Mouse (Mus musculus) c-Kit-positive CD71-negative TER-119-negative erythroid progenitor cells, embryonic 14.5 days (primary cell): ENCODE data around the gene Irgc1.
A peak's percentile ranks its signal among the peaks of the same experiment; 100 is the strongest.

Source experiments
- DNase-seq: peaks from one replicate; pipeline ENCODE4 v3.0.0-alpha.2; 2013; ENCODE audit warnings: low read depth

Irgc1 gene

DNA sequence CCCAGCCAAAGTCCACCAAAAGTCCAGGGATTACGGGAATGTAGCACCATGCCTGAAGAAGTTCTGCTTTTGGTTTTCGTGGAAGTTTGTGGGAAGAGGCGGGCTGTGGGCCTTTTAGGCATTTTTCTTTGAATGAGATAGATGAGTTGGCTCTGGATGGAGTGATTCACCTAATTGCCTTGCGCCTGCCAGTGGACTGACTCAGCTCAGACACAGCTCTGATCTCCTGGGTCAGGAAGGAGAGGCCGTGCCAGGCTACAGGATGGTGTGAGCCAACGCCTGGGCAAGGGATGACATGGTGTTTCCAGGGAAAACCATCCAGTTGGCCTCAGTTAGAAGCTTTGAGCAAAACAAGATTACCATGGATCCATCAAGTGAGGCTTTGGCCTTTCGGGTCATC, 18.3 kb upstream of the Irgc1 start:
- no peak for DNase-seq

- no peak for DNase-seq
These were observed 17.0 kb upstream of the Irgc1 start for GRCm38 (mm10) chr7:24469126-24469525.

DNA sequence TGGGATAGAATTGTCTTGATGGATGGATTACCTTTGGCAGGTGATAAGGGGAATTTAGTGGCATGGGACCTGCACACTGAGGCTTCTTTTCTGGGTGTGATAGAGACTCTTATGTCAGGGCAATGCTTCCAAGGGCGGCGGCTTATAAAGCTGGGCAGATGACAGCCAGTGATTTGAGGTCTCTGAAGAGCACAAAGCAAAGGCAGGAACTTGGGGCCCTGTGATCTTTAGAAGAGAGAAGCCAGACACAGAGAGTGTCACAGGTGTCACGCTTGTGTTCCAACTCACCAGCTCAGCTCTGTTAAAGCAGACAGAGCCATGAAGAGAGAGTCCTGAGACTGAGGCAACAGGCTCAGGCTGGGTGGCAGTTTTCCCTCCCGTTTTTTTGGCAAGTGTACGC, 15.8 kb upstream of the Irgc1 start:
- no peak for DNase-seq

- no peak for DNase-seq
These were observed 14.7 kb upstream of the Irgc1 start for GRCm38 (mm10) chr7:24466835-24467234.

GRCm38 (mm10) chr7:24462388-24463319, 10.6 kb upstream of the Irgc1 start, which contains the start of gene Plaur:
Gene Plaur, plus strand, starts transcription at chr7:24462484.
- no peak for DNase-seq

DNA sequence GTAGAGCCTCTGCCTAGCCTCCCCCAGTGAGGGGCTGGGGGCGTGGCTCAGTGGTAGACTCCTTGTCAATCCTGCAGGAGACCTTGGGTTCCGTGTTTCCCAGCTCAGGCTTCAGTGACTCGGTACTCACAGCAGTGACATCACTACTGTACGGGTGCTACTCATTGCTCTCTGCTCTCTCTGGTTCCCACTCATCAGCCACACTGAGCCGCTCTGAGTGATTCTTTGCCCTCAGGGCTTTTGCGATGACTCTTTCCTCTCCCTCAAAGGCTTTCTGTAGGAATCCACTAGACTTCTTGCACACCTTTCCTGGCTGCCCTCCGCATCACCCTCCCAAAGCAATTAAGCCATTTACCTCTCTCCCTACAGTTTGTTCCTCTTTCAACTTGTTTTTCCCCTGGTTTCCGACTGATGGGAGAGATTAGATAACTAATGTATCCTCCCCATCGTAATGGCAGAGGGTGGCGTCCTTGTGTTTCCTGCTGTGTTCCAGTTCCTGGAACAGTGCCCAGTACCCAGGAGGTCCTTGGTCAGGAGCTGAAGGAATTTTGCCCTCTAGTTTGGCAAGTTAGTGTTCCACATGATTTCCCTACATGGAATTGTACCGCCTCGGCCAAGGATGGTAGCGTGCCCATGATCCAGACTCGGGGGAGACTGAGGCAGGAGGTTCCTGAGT, 9.4 kb upstream of the Irgc1 start:
- no peak for DNase-seq

DNA sequence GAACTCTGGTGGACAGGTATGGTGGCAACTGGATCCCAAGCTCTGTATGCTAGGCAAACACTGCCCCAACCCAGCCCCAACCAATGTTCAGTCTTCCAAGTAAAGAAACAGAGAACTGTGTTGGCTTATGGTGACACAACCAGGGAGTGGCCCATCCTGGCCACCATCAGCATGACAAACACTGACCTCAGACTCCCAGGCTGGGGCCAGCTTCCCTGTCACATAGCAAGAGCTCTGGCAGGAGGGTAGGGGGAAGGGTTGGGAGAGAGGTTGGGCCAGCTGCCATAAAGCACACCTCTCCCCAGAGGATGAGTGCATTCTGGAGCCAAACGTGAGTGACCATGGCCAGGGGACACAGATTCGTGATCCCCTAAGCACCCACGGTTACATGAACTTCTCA, 7.7 kb upstream of the Irgc1 start:
- no peak for DNase-seq

DNA sequence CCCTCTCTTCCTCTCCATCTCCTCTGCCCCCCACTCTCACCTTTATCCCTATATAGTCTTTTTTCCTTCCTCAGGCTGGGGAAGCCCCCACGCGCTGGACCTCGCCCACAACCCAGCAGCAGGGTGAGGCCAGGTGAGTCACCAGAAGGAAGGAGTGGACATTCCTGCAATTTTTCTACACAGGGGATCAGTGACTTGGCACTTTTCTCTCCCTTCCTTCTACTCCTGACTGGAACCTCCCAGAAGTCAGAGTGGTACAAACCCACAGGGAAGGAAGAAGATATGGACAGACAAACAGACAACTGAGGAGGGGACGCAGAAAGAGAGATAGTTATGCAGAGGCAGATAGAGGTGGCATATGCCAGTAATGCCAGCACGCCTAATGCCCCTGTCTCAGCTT, 7.3 kb upstream of the Irgc1 start:
- no peak for DNase-seq

DNA sequence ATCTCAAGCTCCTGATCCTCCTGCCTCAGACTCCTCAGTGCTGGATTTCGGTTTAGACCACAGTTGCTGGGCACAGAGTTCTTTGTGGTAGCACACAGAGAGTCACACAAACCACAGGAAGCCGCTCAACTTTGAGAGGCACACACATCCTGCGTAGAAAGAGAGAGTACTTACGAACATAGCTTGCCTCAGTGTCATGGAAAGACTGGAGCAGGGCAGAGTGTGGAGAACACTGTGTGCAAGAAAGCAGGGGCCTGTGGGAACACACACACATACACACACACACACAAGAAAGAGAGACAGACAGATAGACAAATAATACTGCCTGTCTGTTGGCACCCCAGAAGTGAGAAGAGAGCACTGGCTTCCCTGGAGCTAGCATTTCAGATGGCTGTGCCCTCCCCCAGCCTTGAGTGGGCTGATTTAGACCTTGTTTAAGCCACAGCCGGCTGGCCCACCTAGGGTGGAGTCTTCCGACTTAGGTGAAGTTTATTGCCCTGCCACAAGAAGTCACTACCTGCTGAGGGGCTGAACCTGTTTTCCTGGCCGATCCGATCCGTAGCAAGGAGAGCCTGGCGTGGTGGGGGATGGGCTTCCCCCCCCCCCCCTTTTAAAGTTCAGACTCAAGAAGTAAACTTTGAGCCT, 5.8 kb upstream of the Irgc1 start:
- no peak for DNase-seq

DNA sequence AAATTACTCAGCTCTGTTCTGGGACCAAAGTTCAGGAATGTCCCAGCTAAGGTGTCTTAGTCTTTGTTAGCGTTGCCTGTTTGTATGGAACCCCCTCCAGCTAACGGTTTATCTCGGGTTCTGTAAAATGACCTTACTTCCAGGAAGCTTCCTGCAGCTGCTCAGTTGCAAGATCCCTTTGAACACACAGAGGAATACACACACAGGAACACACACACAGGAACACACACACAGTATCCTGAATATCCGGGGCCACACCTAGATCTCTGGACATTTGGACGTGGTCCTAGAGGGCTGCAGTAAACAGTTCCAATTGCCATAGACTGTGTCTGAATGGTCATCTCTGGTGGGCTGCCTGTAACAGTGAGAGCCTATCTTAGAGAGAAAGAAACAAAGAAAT, 3.6 kb upstream of the Irgc1 start:
- no peak for DNase-seq

GRCm38 (mm10) chr7:24454199-24454598, 2.1 kb upstream of the Irgc1 start:
- DNase-seq, result no peak

DNA sequence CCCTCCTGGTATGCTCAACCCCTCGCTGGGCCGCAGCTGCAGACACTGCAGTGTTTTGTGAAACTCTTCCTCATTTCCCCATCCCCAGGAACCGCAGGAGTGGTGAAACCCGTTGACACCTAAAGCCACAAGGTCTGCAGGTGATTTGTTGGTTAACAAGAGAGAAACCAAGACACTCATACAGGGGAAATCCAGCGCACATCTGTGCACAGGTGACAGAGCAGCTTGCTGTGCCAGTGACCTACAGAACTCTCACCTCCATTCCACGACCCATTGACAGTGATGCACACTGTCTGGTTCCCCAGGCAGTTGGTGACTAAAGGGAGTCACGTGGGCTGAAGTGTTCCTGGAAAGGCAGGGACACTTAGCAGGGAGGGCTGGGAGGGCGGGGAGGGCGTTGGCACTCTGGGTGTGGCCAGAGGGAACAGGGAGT, 1.5 kb downstream of the Irgc1 start:
- no peak for DNase-seq

DNA sequence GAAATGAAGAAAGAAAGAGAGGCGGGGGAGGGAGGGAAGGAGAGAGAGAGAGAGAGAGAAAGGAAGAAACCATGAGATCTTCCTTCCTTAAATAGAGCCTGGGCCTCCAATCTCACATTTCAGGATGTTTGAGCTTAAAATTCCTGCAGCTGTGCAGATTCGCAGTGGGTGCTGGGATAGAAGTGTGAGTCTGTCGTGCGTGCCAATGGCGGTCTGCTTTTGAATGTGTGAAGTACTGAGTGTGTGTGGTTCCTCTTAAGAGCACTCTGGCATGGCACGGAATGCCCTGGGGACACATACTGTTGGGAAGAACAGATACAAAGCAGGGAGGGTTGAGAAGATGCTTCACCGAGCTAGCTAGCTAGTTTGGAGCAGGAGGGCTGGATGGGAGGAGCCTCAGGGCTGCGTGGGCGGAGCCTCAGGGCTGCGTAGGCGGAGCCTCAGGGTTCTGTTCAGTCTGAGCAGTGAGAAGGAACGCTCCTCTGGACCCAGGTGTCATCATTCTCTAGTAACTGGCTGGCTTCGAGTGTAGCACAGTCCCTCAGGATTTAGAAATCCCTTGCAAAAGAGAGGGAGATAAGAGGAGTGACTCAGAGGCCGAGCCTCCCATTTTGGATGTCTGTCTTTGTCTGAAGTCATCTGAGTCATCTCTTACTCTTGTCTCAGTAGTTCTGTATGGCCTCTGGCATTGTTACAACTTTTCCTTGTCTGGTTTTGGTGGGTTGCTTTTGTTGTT, 3.1 kb downstream of the Irgc1 start:
- no peak for DNase-seq

DNA sequence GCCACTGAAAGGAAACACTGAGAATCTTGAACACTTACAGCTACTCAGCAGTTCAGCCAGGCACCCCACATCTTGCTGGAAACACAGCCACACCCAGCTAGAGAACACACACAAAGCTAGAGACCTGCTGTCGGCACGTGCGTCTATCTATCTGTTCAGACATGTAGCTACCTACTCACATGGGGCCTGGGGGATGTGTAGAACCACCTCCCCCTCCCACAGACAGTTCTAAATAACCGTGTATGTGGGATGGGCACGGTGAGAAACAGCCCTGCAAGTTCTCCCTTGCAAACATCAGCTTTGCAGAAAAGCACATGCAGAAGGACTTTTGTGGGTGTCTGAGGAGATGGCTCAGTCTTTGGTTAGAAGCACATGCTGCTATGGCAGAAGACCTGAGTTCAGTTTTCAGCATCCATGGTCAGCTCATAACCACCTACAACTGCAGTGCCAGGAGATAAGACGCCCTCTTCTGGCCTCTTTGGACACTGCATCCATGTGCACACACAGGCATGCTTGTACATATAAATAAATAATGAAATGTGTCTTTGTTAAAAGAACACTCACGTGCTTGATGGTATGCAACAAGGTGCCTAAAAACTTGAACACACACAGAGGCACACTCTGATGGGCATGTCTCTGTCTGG, 5.3 kb downstream of the Irgc1 start:
- no peak for DNase-seq

- no peak for DNase-seq
These were observed 6.7 kb downstream of the Irgc1 start for GRCm38 (mm10) chr7:24445266-24445926.

DNA sequence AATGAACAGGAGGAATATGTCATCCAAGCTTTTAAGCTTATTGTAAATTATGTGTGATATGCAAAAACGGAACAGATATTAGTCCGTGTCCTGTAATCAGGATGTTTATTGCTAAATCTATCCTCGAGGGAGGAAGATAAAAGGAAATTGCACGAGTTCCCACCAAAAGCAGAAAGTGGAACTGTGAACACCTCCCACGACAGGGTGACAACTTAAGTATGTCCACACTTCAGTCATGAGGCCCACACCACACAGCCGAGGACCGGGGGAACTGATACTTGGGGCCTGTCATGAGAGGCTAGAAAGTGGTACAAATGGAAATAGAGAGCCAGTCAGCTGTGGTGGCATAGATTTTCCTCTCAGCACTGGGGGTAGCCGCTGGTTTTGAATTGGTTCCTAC, 9.8 kb downstream of the Irgc1 start:
- no peak for DNase-seq

DNA sequence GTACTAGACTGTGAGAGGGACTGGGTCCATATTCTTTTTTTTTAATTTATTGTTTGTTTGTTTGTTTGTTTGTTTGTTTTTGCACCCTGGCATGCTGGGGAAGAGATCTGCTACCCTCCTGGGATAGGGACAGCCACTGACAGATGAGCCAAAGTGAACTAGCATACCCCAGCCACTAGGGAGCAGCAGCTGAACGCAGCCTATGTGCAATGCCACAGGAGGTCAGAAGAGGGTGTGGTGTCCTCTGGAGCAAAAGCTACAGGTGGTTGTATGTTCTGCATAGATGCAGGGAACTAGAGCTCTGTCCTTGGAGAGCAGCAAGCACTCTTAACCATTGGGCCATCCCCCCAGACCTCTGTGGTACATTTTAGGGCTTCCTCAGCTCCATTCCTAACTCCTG, 10.3 kb downstream of the Irgc1 start:
- DNase-seq, result peak; percentile 78

- no peak for DNase-seq
These were observed 12.2 kb downstream of the Irgc1 start for GRCm38 (mm10) chr7:24439891-24440290.

- DNase-seq, result no peak
These were observed 12.9 kb downstream of the Irgc1 start for GRCm38 (mm10) chr7:24439191-24439590.

DNA sequence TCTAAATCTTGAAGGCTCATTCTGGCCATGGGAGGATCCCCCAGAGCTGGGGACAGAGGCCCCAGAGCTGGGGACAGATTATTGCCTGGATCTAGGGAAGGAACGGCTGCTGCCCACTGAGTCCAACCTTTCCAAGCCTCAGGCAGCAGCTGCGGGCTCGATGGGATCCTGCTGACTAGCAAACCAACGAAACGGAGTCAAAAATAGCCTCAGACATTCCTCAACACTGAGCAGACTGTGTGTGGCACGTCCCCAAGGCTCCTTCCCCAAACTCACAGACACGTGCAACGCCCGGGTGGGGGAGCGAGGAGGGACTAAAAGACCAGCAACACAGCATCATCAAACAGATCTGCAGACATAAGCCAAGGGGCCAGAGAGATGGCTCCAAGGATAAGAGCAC, 14.1 kb downstream of the Irgc1 start:
- no peak for DNase-seq

DNA sequence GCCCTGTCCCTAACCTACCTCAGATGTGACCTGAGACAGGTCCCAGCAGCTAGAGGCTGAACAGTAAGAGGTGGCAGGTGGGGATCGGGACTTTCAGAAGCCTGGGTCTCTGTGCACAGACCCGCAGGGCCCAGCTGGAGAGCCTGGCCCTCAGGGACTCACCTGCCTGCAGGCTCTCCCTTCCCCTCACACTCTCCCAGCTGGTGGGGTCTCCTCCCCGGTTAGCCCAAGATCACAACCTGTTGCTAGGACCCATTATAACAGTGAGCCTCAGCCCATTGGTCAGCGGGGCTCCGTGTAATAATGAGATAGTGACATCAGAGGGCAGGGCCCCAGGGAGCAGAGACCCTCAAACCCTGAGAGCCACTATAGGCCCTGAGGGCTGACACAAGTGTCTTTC, 16.8 kb downstream of the Irgc1 start:
- no peak for DNase-seq
